Mouse (Mus musculus): Measurements from ENCODE around the gene Obscn.

- TF ChIP-seq CTCF (IDR thresholded peaks at IDR 0.05; ENCODE audit: control insufficient read depth, insufficient read depth, low read length) (no peak), POLR2A (IDR thresholded peaks at IDR 0.05; ENCODE audit: borderline replicate concordance, control insufficient read depth, low read depth, low read length) (no peak)
These were observed 30.3 kb downstream of the Obscn start for GRCm38 (mm10) chr11:59105945-59106344.
